Mouse (Mus musculus): ENCODE measurements around the gene 4931428L18Rik. TPM values are rescaled to one million over a fixed set of nuclear protein-coding genes. Genes with fewer than 3 reads are reported as not detected.

Gene 4931428L18Rik
- polyA plus RNA-seq, 1 experiment = not detected

DNA sequence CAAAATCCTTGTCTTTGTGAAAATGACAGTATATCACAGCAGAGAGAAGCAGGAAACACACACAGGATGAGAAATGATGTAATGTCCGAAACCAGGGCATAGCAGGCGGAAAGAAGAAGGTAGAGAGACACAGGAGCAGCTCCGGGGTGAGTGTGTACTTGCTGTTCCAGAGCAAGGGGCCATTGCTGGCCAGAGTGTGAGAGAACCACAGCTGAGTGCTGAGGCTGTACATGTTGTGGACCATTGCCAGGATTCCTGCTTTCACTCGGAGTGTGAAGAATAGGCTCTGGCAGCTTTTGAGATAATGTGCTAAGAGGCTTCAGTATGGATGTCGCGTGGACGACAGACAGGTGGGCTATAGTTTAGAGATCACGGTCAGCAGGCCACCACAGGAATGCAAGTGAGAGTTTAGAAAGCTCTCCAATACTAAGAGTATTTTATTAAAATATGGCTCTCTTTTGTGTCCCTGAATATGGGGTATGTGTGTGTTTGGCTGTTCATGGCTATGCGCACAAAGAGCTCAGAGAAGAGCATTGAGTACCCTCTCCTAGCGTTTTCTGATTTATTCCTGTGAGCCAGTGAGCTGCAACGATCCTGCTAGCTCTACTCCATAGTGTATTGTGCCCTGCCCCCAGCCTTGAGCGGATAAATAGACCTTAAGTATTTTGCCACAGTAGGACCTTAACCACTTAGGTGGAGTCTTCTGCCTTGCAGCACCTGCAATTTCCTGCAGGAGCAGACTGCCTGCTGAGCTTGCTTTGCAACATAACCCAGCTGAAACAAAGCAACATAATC, 119.4 kb downstream of the 4931428L18Rik start:
- no peak overlapping the region for H3K27ac ChIP-seq (ENCODE audit: insufficient read depth, low read depth, low read length)
- peaks cover 12% of the 10 kb centered on the region for H3K4me1 ChIP-seq (ENCODE audit: control insufficient read depth, insufficient read depth, low read length)
- TF ChIP-seq CTCF (IDR thresholded peaks at IDR 0.05; ENCODE audit: low read depth, low read length) = no peak
- TF ChIP-seq POLR2A (IDR thresholded peaks at IDR 0.05; ENCODE audit: borderline replicate concordance, low read depth, low read length) = no peak
- H3K4me3 ChIP-seq (ENCODE audit: insufficient read depth, low read length) = no peak overlapping the region

GRCm38 (mm10) chr1:31102280-31102679, 120.2 kb downstream of the 4931428L18Rik start:
- no peak overlapping the region for H3K4me3 ChIP-seq (ENCODE audit: insufficient read depth, low read length)
- no peak for TF ChIP-seq CTCF (IDR thresholded peaks at IDR 0.05; ENCODE audit: low read depth, low read length)
- TF ChIP-seq POLR2A (IDR thresholded peaks at IDR 0.05; ENCODE audit: borderline replicate concordance, low read depth, low read length) = no peak
- H3K27ac ChIP-seq (ENCODE audit: insufficient read depth, low read depth, low read length) = no peak overlapping the region
- H3K4me1 ChIP-seq (ENCODE audit: control insufficient read depth, insufficient read depth, low read length) = peaks cover 7% of the 10 kb centered on the region

DNA sequence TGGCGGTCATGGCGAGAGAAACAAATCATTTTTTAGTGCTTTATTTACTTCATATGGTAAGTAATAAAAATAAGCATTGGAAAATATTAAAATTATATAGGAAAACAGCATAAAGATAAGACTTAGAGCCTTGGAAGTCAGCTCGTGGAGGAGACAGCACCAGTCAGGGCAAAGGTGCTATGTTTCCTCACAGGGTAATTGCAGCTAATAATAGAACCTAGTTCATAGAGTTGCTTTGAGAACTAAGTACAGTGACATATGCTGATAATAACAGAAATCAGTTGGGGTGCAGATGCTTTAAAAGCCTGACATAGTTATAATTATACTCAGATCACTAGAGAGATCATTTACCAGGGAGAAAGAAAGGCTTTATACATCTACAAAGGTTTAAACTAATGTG, 125.3 kb downstream of the 4931428L18Rik start:
- Histone ChIP-seq H3K27ac (ENCODE audit: insufficient read depth, low read depth, low read length) (no peak overlapping the region), H3K4me1 (ENCODE audit: control insufficient read depth, insufficient read depth, low read length) (peaks cover 6% of the 10 kb centered on the region)
- TF ChIP-seq POLR2A (IDR thresholded peaks at IDR 0.05; ENCODE audit: borderline replicate concordance, low read depth, low read length) = no peak
- no peak for TF ChIP-seq CTCF (IDR thresholded peaks at IDR 0.05; ENCODE audit: low read depth, low read length)

DNA sequence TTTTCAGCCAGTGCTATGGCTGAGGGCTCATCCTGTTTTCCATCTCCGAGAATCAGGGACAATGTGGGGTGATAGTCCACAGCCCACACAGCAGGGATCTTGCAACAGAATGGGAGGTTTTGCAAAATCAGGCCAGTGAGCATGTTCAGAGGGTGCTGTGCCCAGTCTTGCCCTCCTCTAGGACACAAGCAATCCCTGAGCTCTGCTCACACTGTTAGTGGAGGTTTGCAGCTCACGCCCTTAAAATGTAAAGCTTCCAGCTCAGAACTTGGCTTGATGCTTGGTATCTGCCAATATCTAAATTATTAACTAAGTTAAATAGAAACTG, 126.1 kb downstream of the 4931428L18Rik start:
- Histone ChIP-seq H3K27ac (ENCODE audit: insufficient read depth, low read depth, low read length) (no peak overlapping the region), H3K4me1 (ENCODE audit: control insufficient read depth, insufficient read depth, low read length) (peaks cover 6% of the 10 kb centered on the region), H3K4me3 (ENCODE audit: insufficient read depth, low read length) (no peak overlapping the region)
- TF ChIP-seq CTCF (IDR thresholded peaks at IDR 0.05; ENCODE audit: low read depth, low read length) (no peak), POLR2A (IDR thresholded peaks at IDR 0.05; ENCODE audit: borderline replicate concordance, low read depth, low read length) (no peak)

More for the DNA sequence above, 125.3 kb downstream of the 4931428L18Rik start:
- H3K4me3 ChIP-seq (ENCODE audit: insufficient read depth, low read length) = no peak overlapping the region

- Histone ChIP-seq H3K4me1 (ENCODE audit: control insufficient read depth, insufficient read depth, low read length) (peaks cover 4% of the 10 kb centered on the region), H3K27ac (ENCODE audit: insufficient read depth, low read depth, low read length) (no peak overlapping the region), H3K4me3 (ENCODE audit: insufficient read depth, low read length) (no peak overlapping the region)
- no peak for TF ChIP-seq CTCF (IDR thresholded peaks at IDR 0.05; ENCODE audit: low read depth, low read length)
- TF ChIP-seq POLR2A (IDR thresholded peaks at IDR 0.05; ENCODE audit: borderline replicate concordance, low read depth, low read length) = no peak
Observed at GRCm38 (mm10) chr1:31095706-31096465, 126.6 kb downstream of the 4931428L18Rik start.

DNA sequence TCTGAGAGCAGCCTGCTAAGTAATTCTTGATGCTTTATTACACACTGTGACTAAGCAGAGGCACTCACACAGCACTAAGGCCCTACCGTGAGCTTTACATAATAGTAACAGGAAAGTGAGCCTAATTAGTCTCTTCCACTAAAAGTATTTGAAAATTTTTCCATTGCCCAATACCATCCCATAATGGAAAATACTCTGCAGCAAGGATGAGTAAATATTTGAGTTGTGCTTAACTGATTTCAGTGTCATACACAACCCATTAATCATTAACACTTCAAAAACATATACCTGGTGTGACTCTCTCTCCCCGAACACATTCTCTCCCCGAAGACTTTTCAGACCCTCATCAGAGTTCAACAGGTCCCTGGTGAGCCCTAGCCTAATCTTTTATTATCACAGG, 127.7 kb downstream of the 4931428L18Rik start:
- TF ChIP-seq POLR2A (IDR thresholded peaks at IDR 0.05; ENCODE audit: borderline replicate concordance, low read depth, low read length) (no peak), CTCF (IDR thresholded peaks at IDR 0.05; ENCODE audit: low read depth, low read length) (no peak)
- Histone ChIP-seq H3K4me1 (ENCODE audit: control insufficient read depth, insufficient read depth, low read length) (peaks cover 4% of the 10 kb centered on the region), H3K4me3 (ENCODE audit: insufficient read depth, low read length) (no peak overlapping the region), H3K27ac (ENCODE audit: insufficient read depth, low read depth, low read length) (no peak overlapping the region)

GRCm38 (mm10) chr1:31093939-31094338, 128.5 kb downstream of the 4931428L18Rik start:
- Histone ChIP-seq H3K4me3 (ENCODE audit: insufficient read depth, low read length) (no peak overlapping the region), H3K27ac (ENCODE audit: insufficient read depth, low read depth, low read length) (no peak overlapping the region), H3K4me1 (ENCODE audit: control insufficient read depth, insufficient read depth, low read length) (peaks cover 4% of the 10 kb centered on the region)
- TF ChIP-seq POLR2A (IDR thresholded peaks at IDR 0.05; ENCODE audit: borderline replicate concordance, low read depth, low read length) = no peak
- TF ChIP-seq CTCF (IDR thresholded peaks at IDR 0.05; ENCODE audit: low read depth, low read length) = no peak

GRCm38 (mm10) chr1:31088686-31089085, 133.8 kb downstream of the 4931428L18Rik start:
- TF ChIP-seq POLR2A (IDR thresholded peaks at IDR 0.05; ENCODE audit: borderline replicate concordance, low read depth, low read length) = no peak
- no peak for TF ChIP-seq CTCF (IDR thresholded peaks at IDR 0.05; ENCODE audit: low read depth, low read length)
- H3K4me1 ChIP-seq (ENCODE audit: control insufficient read depth, insufficient read depth, low read length) = peaks cover 3% of the 10 kb centered on the region
- H3K27ac ChIP-seq (ENCODE audit: insufficient read depth, low read depth, low read length) = no peak overlapping the region
- no peak overlapping the region for H3K4me3 ChIP-seq (ENCODE audit: insufficient read depth, low read length)

DNA sequence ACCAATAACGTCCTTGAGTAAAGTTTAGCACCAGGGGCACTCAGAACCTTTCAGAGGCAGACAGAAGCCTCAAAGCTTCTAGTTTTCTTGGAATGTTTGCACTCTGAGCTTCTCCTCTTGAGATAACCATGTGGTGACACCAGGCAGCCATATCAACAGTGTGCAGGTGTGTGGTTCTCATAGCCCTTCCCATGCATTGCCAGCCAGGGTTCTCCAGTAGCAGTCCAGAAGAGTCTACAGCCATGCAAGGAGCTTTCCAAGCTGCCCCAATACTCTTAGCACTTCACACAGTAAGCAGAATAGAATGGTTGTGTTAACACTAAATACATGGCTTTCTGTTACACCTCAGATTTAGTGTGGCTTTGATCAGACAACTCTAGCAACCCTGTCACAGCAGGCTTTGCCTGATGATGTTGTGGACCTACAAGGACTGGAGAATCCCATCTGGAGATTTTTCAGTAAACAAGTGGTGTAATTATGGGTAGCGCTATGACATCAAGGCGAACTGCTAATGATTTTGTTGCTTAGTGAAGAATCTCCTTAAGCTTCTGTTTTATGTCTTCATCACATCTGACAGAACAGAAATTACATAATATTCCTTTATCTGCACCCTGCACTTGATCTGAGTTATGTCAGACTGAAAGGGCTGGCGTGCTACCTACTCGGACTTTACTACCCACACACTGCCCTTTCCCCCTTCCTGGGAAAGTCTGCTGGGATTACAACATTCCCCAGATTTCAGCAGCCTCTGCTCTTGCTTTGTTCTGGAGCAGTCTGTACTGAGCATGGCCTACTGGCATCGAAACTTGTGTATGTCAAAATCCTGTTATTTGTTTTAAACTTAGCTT, 149.7 kb downstream of the 4931428L18Rik start:
- H3K4me1 ChIP-seq (ENCODE audit: control insufficient read depth, insufficient read depth, low read length) = no peaks in the 10 kb centered on the region
- no peak overlapping the region for H3K27ac ChIP-seq (ENCODE audit: insufficient read depth, low read depth, low read length)
- no peak overlapping the region for H3K4me3 ChIP-seq (ENCODE audit: insufficient read depth, low read length)
- TF ChIP-seq CTCF (IDR thresholded peaks at IDR 0.05; ENCODE audit: low read depth, low read length) (no peak), POLR2A (IDR thresholded peaks at IDR 0.05; ENCODE audit: borderline replicate concordance, low read depth, low read length) (no peak)

Measured in bone marrow macrophage, adult 2 months (primary cell).